Mouse (Mus musculus) intestine, embryonic 15.5 days (tissue): Measurements from ENCODE around the gene Krt78. TPM values are rescaled to one million over a fixed set of nuclear protein-coding genes. Genes with fewer than 3 reads are reported as not detected.
"Not testable (repeated sequence)": the region's sequence is repeated elsewhere in the genome, so short reads cannot be mapped to it uniquely, and the experiment has no call there.

Experiments
- ATAC-seq: fragments of 200-750 bp; cut with Nextera tagmentation; 2 replicates; pipeline ENCODE4 v1.8.0; 2017; ENCODE audit warnings: moderate TSS enrichment, moderate library complexity
- H3K27ac ChIP-seq: fragments of 300-500 bp; sonication (generic); 2 replicates; pipeline ENCODE4 v1.5.1; 2015; ENCODE audit warnings: mild to moderate bottlenecking, inconsistent platforms
- H3K27me3 ChIP-seq: fragments of 300-500 bp; sonication (generic); replicated peaks from 2 replicates; pipeline ENCODE4 v1.6.1; 2015; ENCODE audit warnings: inconsistent platforms
- H3K36me3 ChIP-seq: fragments of 300-500 bp; sonication (generic); 2 replicates; pipeline ENCODE4 v1.6.1; 2015; ENCODE audit warnings: inconsistent platforms
- H3K4me1 ChIP-seq: fragments of 300-500 bp; sonication (generic); replicated peaks from 2 replicates; pipeline ENCODE4 v1.6.1; 2015; ENCODE audit warnings: inconsistent platforms
- H3K4me2 ChIP-seq: fragments of 300-500 bp; sonication (generic); replicated peaks from 2 replicates; pipeline ENCODE4 v1.6.1; 2015; ENCODE audit warnings: mild to moderate bottlenecking, inconsistent platforms
- H3K4me3 ChIP-seq: fragments of 300-500 bp; sonication (generic); replicated peaks from 2 replicates; pipeline ENCODE4 v1.5.1; 2015; ENCODE audit warnings: inconsistent platforms
- H3K9ac ChIP-seq: fragments of 300-500 bp; sonication (generic); 2 replicates; pipeline ENCODE4 v1.6.1; 2015; ENCODE audit warnings: inconsistent platforms
- H3K9me3 ChIP-seq: fragments of 300-500 bp; sonication (generic); 2 replicates; pipeline ENCODE4 v1.6.1; 2016; ENCODE audit warnings: inconsistent platforms
- WGBS: fragments of 180-500 bp; shearing (Covaris S2); methylation state at CpG from one replicate; pipeline ENCODE4 v1.1.7; 2015; 5-methylcytosine and 5-hydroxymethylcytosine counted together
- polyA plus RNA-seq: library from polyadenylated mRNA; unstranded; fragments of >200 nt; fragmentation: Nextera tagmentation; extraction: Ambion mirVana; gene quantifications from 2 replicates; pipeline ENCODE4 v1.2.1, GENCODE M21; 2015

The Krt78 gene
- 0.05 and 0.25 TPM in 2 replicates for polyA plus RNA-seq

DNA sequence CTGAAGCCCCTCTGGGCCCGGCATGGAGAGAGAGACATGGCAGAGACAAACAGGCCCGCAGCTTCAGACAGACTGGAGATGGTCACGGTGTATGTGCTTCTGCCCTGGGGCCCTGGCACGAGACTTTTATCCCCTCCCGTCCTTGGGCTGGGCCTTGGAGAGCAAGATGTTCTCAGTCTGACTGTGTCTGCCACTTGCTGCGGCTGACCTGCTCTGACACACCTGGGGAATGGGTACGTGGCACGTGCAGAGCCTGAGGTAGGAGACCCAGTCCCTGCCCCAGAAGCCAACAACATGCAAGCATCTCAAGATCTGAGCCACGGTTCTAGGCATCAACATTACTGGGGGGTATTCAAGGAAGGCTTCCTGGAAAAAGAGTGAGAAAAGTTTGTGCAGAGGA, at the start of gene Krt78:
Gene Krt78 (minus strand): TSS at position 101 of the 400 bp plus-strand sequence.
- Histone ChIP-seq H3K9ac (no peak within 1 kb of the TSS), H3K4me1 (peaks cover 4% of the 10 kb centered on the region; the same call in 1 of the 2 replicates), H3K9me3 (no peaks in the 10 kb centered on the region), H3K27ac (no peak within 1 kb of the TSS), H3K27me3 (no peaks in the 10 kb centered on the region), H3K4me2 (no peak within 1 kb of the TSS), H3K36me3 (no peaks in the 10 kb centered on the region), H3K4me3 (no peak within 1 kb of the TSS)
- no peak for ATAC-seq
- WGBS: 82% methylated on average over 9 of the region's 9 CpGs

DNA sequence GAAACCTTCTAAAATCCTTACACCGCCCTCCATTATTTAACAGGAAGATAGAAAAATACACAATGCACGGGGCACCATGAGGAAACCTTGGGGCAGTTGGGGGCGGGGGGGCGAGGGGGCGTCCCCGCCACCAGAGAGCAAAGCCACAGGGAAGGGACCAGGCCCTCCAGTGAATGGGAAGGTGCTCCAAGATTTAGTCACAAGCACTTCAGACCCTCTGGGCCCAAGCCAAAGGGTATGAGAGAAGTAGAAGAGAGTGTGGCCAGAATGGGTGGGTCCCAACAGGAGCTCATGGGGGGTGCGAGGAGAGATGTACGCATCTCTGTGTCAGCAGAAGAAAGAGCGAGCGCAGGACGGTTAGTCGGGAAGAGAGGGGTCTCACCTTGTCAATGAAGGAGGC, 49.4 kb upstream of the Krt78 start:
- H3K9me3 ChIP-seq: no peaks in the 10 kb centered on the region
- peak overlapping the region; percentile 47 for H3K4me3 ChIP-seq
- H3K36me3 ChIP-seq: no peaks in the 10 kb centered on the region
- H3K27me3 ChIP-seq: 0 out of 2 replicates have a peak, but pooled peaks cover 6% of the 10 kb centered on the region
- peak overlapping the region; percentile 84 for H3K27ac ChIP-seq
- 14% methylated on average over 12 of the region's 12 CpGs for WGBS
- peak overlapping the region; percentile 55 for H3K9ac ChIP-seq
- H3K4me1 ChIP-seq: peaks cover 35% of the 10 kb centered on the region
- peak overlapping the region; percentile 58 for H3K4me2 ChIP-seq
- peak; percentile 3 for ATAC-seq

DNA sequence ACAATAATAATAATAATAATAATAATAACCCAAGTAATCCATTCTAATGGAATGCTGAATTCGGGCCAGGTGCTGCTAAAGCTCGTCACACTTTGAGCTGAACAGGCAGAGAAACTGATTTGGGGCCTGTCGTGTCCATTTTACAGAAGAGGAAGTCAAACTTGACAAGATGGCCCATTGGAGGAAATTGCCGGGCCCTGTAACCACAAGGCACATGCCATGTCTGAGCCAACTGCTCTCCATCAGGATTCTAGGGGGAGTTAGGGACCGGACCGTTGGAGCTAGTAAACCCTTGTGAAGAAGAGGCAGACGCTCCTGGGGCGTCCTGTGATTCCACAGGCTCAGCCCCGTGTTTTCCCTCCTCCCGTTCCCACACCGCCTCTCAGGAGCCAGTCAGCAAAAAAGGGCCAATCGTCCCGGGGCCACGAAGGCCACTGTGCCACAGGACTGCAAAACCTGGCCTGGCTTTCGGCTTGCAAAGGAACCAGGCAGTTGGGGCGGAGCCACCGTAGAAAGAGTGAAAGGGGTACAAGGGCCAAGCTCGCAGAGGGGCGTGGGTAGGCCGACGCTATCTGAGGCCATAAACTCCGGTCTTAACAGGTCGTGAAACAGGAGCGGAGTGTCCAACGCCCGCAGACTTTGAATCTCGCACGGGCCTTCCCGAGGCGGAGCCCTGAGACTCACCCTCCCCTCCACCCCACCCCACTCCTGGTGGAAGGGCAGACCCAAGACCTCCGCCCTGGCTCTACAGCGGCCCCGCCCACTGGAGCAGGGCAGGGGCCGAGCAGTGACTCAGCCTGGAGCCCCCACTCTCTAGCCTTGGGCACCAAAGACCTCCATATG, 48.8 kb upstream of the Krt78 start:
- Histone ChIP-seq H3K4me1 (peaks cover 31% of the 10 kb centered on the region), H3K27me3 (0 out of 2 replicates have a peak, but pooled peaks cover 6% of the 10 kb centered on the region)
- 5% methylated on average over 34 of the region's 34 CpGs for WGBS

DNA sequence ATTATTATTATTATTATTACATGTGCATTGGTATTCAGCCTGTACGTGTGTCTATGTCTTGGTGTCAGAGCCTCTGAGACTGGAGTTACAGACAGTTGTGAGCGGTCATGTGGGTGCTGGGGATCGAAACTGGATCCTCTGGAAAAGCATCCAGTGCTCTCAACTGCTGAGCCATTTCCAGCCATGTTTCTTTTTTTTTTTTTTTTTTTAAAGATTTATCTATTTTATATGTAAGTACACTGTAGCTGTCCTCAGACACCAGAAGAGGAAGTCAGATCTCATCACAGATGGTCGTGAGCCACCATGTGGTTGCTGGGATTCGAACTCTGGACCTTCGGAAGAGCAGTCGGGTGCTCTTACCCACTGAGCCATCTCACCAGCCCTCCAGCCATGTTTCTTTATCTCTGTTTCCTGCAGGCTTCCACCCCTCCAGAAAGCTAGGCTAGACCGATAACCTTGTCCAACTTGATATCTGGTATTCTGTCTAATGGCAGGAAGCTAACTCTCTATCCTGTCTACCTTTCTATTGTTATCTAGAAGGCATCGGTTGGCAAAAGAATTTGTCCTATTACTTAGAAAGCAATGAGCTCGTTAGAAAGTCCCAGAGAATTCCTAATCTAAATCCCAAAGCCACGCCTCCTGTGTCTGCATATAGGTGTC, 45.7 kb upstream of the Krt78 start:
- Histone ChIP-seq H3K4me2 (no peak overlapping the region), H3K27ac (no peak overlapping the region), H3K27me3 (0 out of 2 replicates have a peak, but pooled peaks cover 6% of the 10 kb centered on the region), H3K4me3 (no peak overlapping the region), H3K9ac (no peak overlapping the region), H3K4me1 (peaks cover 8% of the 10 kb centered on the region), H3K9me3 (no peaks in the 10 kb centered on the region), H3K36me3 (peaks cover 2% of the 10 kb centered on the region; the same call in 1 of the 2 replicates)
- WGBS: 89% methylated on average over 11 of the region's 11 CpGs
- no peak for ATAC-seq

More for the DNA sequence above, 48.8 kb upstream of the Krt78 start:
- Histone ChIP-seq H3K4me3 (peak overlapping the region; percentile 47), H3K4me2 (peak overlapping the region; percentile 58), H3K36me3 (peaks cover 2% of the 10 kb centered on the region; the same call in 1 of the 2 replicates), H3K27ac (peak overlapping the region; percentile 84), H3K9ac (peak overlapping the region; percentile 55), H3K9me3 (no peaks in the 10 kb centered on the region)
- ATAC-seq: peak; percentile 88

DNA sequence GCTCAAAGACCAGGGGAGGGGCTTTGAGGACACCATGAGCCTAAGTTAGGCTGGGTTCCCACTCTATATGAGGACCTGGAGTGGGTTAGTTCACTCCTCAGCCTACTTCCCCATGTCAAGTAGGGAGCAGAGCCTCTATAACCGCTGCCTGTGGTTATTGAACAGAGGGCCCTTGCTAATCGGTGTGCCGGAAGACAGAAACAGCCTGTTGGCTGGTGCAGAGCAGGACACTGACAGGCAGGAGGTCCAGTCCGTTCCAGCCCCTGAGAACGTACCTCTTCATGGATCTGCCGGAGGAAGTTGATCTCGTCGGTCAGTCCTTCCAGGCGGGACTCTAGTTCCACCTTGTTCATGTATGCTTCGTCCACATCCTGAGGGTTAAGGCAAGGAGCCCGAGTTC, 45.1 kb upstream of the Krt78 start:
- H3K9ac ChIP-seq: no peak overlapping the region
- peaks cover 2% of the 10 kb centered on the region; the same call in 1 of the 2 replicates for H3K36me3 ChIP-seq
- no peak overlapping the region for H3K27ac ChIP-seq
- 0 out of 2 replicates have a peak, but pooled peaks cover 6% of the 10 kb centered on the region for H3K4me1 ChIP-seq
- 92% methylated on average over 11 of the region's 11 CpGs for WGBS
- H3K4me3 ChIP-seq: no peak overlapping the region
- no peaks in the 10 kb centered on the region for H3K9me3 ChIP-seq
- H3K4me2 ChIP-seq: no peak overlapping the region
- H3K27me3 ChIP-seq: 0 out of 2 replicates have a peak, but pooled peaks cover 6% of the 10 kb centered on the region
- ATAC-seq: no peak

DNA sequence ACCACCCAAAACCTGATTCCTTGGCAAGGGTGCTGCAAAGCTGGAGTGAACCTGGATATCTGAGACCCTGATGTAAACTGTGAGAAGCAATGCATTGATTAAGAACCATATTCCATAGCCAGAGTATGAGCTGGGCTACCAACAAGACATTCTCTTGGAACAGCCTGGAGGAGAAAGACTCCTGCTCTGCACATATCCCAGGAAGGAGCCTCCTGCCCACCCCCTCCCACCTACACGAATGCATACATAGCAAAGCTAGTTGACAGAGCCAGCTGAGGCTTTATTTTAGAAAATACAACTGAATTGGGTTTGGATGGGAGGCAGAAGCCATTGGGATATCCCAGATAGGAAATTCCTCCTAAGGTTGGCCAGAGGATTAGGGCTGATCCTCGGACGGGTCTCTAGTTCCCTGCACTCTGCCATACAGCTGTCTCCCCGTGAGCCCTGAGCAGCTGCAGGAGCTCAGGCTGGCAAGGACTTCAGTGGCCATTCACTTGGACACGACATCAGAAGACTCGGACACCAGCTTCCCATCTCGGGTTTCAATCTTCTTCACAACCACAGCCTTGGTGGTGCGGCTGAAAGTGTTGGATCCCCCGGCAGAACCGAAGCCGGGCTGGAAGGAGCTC, 42.5 kb upstream of the Krt78 start:
- not testable (repeated sequence) for H3K36me3 ChIP-seq, ATAC-seq, H3K4me2 ChIP-seq, H3K9me3 ChIP-seq, H3K4me1 ChIP-seq, H3K27ac ChIP-seq, H3K4me3 ChIP-seq, H3K9ac ChIP-seq, H3K27me3 ChIP-seq
- WGBS: 84% methylated on average over 11 of the region's 11 CpGs

DNA sequence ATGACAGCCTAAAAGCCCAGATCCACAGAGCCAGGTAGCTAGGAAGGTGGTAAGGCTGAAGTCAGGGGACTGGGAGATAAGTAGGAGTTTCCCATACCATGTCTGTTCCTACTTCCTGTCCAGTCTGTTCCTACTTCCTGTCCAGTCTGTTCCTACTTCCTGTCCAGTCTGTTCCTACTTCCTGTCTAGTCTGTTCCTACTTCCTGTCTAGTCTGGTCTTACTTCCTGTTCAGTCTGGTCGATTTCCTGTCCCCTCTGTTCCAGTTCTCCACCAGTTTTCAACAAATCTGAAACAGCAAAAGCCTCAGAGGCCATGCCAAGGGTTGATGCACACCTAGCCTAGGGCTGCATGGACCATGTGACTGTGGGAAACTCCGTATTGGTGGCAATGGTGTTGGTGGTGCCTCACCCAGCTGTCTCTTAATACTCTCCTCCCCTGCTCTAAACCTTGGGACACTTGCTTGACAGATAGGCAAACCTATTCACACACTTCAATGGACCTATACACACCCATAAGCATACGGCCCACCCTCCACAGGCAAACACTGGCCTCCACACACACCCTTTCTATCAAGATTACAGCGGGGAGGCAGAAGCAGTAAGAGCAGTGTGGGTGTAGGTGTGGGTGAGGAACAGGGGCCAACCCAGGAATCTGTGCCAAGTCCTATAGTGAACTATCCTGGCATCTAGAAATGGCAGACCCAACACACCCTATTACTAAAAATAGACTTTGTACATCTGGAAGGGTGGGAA, 41.6 kb upstream of the Krt78 start:
- Histone ChIP-seq H3K4me1 (0 out of 2 replicates have a peak, but pooled peaks cover 2% of the 10 kb centered on the region), H3K27me3 (no peaks in the 10 kb centered on the region), H3K27ac (peak overlapping the region; percentile 82), H3K4me2 (no peak overlapping the region), H3K9ac (no peak overlapping the region), H3K4me3 (no peak overlapping the region), H3K36me3 (peaks cover 2% of the 10 kb centered on the region; the same call in 1 of the 2 replicates), H3K9me3 (no peaks in the 10 kb centered on the region)
- 67% methylated on average over 4 of the region's 4 CpGs for WGBS
- peak; percentile 85 for ATAC-seq

DNA sequence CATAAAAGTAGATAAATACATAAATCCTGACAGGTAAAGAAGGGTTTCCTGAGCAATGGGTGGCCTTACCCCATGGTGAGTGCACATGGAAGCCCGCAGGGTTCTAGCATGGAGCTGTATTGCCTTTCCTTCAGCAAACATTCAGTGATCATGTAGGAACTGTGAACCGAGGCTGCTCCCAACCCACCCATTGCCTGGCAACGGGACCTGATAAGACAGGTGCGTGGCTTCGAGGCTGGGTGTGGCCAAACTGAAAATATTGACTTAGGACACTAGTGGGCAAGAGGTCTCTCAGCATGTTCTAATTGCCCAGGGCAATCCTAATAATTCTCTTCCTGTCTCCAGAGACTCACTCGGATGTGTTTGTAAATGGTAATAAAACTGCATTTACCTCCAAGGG, 40.3 kb upstream of the Krt78 start:
- Histone ChIP-seq H3K9ac (no peak overlapping the region), H3K36me3 (peaks cover 2% of the 10 kb centered on the region; the same call in 1 of the 2 replicates), H3K4me3 (no peak overlapping the region; the same call in 1 of the 2 replicates), H3K27ac (peak overlapping the region; percentile 82), H3K4me2 (peak overlapping the region; percentile 28; the same call in 1 of the 2 replicates), H3K9me3 (no peaks in the 10 kb centered on the region), H3K4me1 (0 out of 2 replicates have a peak, but pooled peaks cover 5% of the 10 kb centered on the region), H3K27me3 (no peaks in the 10 kb centered on the region)
- WGBS: 50% methylated on average over 6 of the region's 6 CpGs
- peak; percentile 65 for ATAC-seq

DNA sequence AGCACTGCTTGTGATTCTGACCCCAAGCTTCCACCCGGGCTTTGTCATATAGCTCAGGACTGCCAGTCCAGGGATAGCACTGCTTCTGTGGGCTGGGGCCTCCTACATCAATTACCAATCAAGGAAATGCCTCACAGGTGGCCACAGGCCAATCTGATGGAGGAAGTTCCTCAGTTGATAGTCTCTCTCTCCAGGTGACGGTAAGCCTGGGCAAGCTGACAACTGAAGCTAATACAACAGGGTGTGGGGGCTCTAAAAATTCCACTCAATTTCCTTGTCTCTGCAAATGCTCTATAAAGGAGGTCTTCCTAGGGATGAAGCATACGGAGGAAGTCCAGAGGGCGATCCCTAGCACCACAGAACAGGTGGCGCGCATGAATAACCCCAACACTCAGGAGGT, 36.9 kb upstream of the Krt78 start:
- H3K36me3 ChIP-seq: no peaks in the 10 kb centered on the region
- ATAC-seq: no peak
- H3K9me3 ChIP-seq: no peaks in the 10 kb centered on the region
- H3K4me2 ChIP-seq: no peak overlapping the region
- 0 out of 2 replicates have a peak, but pooled peaks cover 5% of the 10 kb centered on the region for H3K4me1 ChIP-seq
- no peak overlapping the region for H3K9ac ChIP-seq
- H3K4me3 ChIP-seq: no peak overlapping the region
- WGBS: 68% methylated on average over 6 of the region's 6 CpGs
- H3K27ac ChIP-seq: peak overlapping the region; percentile 33; the same call in 1 of the 2 replicates
- no peaks in the 10 kb centered on the region for H3K27me3 ChIP-seq

DNA sequence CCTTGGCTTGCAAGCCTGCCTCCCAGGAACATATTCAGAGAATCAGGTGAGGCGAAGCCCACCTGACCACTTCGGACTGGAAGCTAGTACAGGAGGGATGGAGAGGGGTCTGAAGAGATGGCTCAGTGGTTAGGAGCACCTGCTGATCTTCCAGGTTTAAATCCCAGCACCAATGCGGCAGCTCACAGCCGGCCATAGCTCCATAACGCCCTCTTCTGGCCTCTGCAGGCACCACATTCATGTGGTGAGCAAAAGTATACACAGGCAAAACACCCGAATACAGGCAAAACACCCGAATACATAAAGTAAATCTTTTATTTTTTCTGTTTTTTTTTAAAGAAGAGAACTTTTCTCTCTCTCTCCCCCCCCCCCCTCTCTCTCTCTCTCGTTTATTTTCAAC, 34.6 kb upstream of the Krt78 start:
- H3K4me1 ChIP-seq: peaks cover 10% of the 10 kb centered on the region
- H3K4me3 ChIP-seq: no peak overlapping the region
- 67% methylated on average over 8 of the region's 8 CpGs for WGBS
- H3K4me2 ChIP-seq: no peak overlapping the region
- no peaks in the 10 kb centered on the region for H3K27me3 ChIP-seq
- H3K9ac ChIP-seq: no peak overlapping the region
- H3K36me3 ChIP-seq: no peaks in the 10 kb centered on the region
- no peaks in the 10 kb centered on the region for H3K9me3 ChIP-seq
- no peak for ATAC-seq
- no peak overlapping the region for H3K27ac ChIP-seq

DNA sequence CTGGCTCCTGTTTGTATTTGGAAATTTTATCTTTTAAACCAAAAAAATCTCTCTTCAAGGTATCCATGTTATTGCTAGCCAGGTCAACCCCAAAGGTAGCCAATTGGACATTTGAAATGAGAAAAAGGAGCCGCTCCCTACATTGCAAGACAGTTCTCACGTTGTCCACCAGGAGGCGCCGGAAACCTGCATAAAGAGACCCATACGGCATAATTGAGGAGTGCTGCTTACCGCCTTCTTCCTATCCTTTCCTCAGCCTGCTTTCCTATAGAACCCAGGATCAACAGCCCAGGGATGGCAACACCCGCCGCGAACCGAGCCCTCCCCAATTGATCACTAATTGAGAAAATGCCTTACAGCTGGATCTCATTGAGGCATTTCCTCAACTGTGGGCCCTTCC, 34.0 kb upstream of the Krt78 start:
- H3K27me3 ChIP-seq: no peaks in the 10 kb centered on the region
- H3K4me1 ChIP-seq: peaks cover 12% of the 10 kb centered on the region
- H3K4me2 ChIP-seq: no peak overlapping the region
- under 1% methylated on average over 10 of the region's 10 CpGs for whole genome bisulfite sequencing
- no peak overlapping the region for H3K27ac ChIP-seq
- H3K4me3 ChIP-seq: no peak overlapping the region
- no peaks in the 10 kb centered on the region for H3K9me3 ChIP-seq
- no peaks in the 10 kb centered on the region for H3K36me3 ChIP-seq
- ATAC-seq: 0 out of 2 replicates have a peak, but pooled peaks have one; percentile 29
- no peak overlapping the region for H3K9ac ChIP-seq
